31 mouse cellular contexts compared by ENCODE assay signal in the genomic region with DNA sequence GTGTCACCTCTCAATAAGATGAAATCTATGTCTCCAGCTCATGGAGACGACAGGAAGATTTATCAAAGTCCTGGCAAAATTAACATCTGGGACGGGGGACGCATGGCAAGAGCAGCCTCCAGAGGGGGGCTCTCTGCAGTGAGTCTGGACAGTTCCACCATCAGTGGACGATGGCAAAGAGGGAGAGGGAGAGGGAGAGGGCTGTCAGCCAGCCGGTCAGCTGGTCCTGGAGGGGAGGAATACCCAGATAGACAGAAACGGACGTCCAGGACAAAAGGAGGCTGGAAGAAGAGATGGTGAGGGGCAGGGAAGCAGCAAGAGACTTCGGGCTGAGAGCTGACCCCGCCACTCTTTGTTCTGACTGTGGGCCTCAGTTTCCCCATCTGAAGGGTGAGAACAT. TPM values are rescaled to one million over a fixed set of nuclear protein-coding genes. Genes with fewer than 3 reads are reported as not detected.
"Had no signal": no experiment of that assay in that cellular context is flagged by ENCODE, and none has a peak within 500 bp of the region (broad histone marks: within the 10 kb centered on the region; RNA-seq: fewer than 3 reads in every experiment).

No protein-coding gene starts in this region.

- DNase-seq: liver; liver, embryonic 13.5 days; liver, postnatal 0 days; lung, adult 18-20 months; lung, adult 2 months; lung, embryonic 14.5 days; lung, postnatal 10 days; lung, postnatal 14 days; lung, postnatal 36 days; lung, postnatal 4 days; midbrain, embryonic 14.5 days had no signal

- H3K4me1 ChIP-seq: limb, embryonic 13.5 days; limb, embryonic 15.5 days; liver, embryonic 12.5 days; liver, embryonic 13.5 days; liver, embryonic 15.5 days had no signal

- H3K27me3 ChIP-seq: midbrain, embryonic 15.5 days had no signal

- H3K27ac ChIP-seq: limb, embryonic 10.5 days; limb, embryonic 12.5 days; limb, embryonic 13.5 days; limb, embryonic 15.5 days; liver, embryonic 12.5 days; liver, embryonic 13.5 days; liver, embryonic 14.5 days; liver, embryonic 15.5 days; lung, embryonic 15.5 days; macrophage; neural tube, embryonic 12.5 days had no signal

- ATAC-seq: liver, embryonic 12.5 days; liver, postnatal 0 days; lung, postnatal 0 days; midbrain, embryonic 15.5 days; midbrain, embryonic 16.5 days had no signal

- H3K9ac ChIP-seq: limb, embryonic 12.5 days; limb, embryonic 13.5 days; limb, embryonic 15.5 days; liver, embryonic 12.5 days; liver, embryonic 13.5 days; liver, embryonic 14.5 days; liver, embryonic 15.5 days; liver, postnatal 0 days; lung, embryonic 14.5 days; lung, embryonic 15.5 days; midbrain, embryonic 12.5 days; midbrain, embryonic 15.5 days; neural tube, embryonic 12.5 days had no signal

- H3K4me2 ChIP-seq: limb, embryonic 12.5 days; limb, embryonic 13.5 days; limb, embryonic 15.5 days; liver, embryonic 11.5 days; liver, embryonic 12.5 days; liver, embryonic 13.5 days; liver, embryonic 15.5 days; lung, embryonic 14.5 days; lung, embryonic 15.5 days; midbrain, embryonic 11.5 days; midbrain, embryonic 12.5 days; midbrain, embryonic 15.5 days; neural tube, embryonic 12.5 days had no signal

- H3K9me3 ChIP-seq: limb, embryonic 10.5 days; limb, embryonic 12.5 days; limb, embryonic 13.5 days; limb, embryonic 15.5 days; liver, embryonic 12.5 days; liver, embryonic 13.5 days; liver, embryonic 15.5 days; lung, embryonic 15.5 days; megakaryocyte, embryonic 14.5 days; midbrain, embryonic 12.5 days; midbrain, embryonic 15.5 days; neural tube, embryonic 12.5 days had no signal

- H3K4me3 ChIP-seq: limb, embryonic 10.5 days; limb, embryonic 12.5 days; limb, embryonic 13.5 days; limb, embryonic 15.5 days; liver, embryonic 12.5 days; liver, embryonic 13.5 days; liver, embryonic 15.5 days; lung, embryonic 15.5 days; megakaryocyte, embryonic 14.5 days; midbrain, embryonic 12.5 days; midbrain, embryonic 15.5 days; myocyte; neural tube, embryonic 12.5 days had no signal

- H3K36me3 ChIP-seq: limb, embryonic 10.5 days; limb, embryonic 12.5 days; limb, embryonic 13.5 days; limb, embryonic 15.5 days; liver, embryonic 12.5 days; liver, embryonic 13.5 days; liver, embryonic 15.5 days; lung, embryonic 15.5 days; midbrain, embryonic 12.5 days; midbrain, embryonic 15.5 days; neural tube, embryonic 12.5 days had no signal

RNA-seq across cellular contexts. Expression of a gene that starts 18.1 kb away (rescaled TPM):
- polyA plus RNA-seq: liver, adult 2 months; liver, embryonic 13.5 days; liver, embryonic 15.5 days; liver, embryonic 16.5 days; liver, postnatal 0 days; macrophage had no signal
